Mouse (Mus musculus) testis, adult 2 months (tissue): ENCODE measurements around the gene Rbfox3.

ENCODE experiments used
- CTCF ChIP-seq: fragments of 200-500 bp; IDR thresholded peaks from 2 replicates; pipeline ENCODE4 v1.5.1; 2012; ENCODE audit warnings: low read depth, mild to moderate bottlenecking, inconsistent platforms, low read length, moderate library complexity; ENCODE audit not compliant: control insufficient read depth, insufficient read depth, insufficient replicate concordance
- POLR2A ChIP-seq: fragments of 200-500 bp; IDR thresholded peaks from 2 replicates; pipeline ENCODE4 v1.6.1; 2012; ENCODE audit warnings: low read depth, mild to moderate bottlenecking, inconsistent platforms, low read length, moderate library complexity; ENCODE audit not compliant: control insufficient read depth

GRCm38 (mm10) chr11:118645158-118645557, 266.2 kb downstream of the Rbfox3 start:
- TF ChIP-seq POLR2A (no peak), CTCF (no peak)
